Mouse (Mus musculus) small intestine, adult 2 months (tissue): ENCODE measurements around the gene Atp8a2.

Source experiments
- CTCF ChIP-seq: fragments of 200-500 bp; IDR thresholded peaks from 2 replicates; pipeline ENCODE4 v1.5.1; 2012; ENCODE audit warnings: low read depth, mild to moderate bottlenecking, control low read depth, inconsistent platforms, low read length, moderate library complexity, mixed read lengths; ENCODE audit not compliant: insufficient replicate concordance, insufficient read length; ENCODE audit errors: extremely low read depth
- POLR2A ChIP-seq: fragments of 200-500 bp; IDR thresholded peaks from 2 replicates; pipeline ENCODE4 v1.6.1; 2012; ENCODE audit warnings: low read depth, mild to moderate bottlenecking, control low read depth, inconsistent platforms, low read length, moderate library complexity

DNA sequence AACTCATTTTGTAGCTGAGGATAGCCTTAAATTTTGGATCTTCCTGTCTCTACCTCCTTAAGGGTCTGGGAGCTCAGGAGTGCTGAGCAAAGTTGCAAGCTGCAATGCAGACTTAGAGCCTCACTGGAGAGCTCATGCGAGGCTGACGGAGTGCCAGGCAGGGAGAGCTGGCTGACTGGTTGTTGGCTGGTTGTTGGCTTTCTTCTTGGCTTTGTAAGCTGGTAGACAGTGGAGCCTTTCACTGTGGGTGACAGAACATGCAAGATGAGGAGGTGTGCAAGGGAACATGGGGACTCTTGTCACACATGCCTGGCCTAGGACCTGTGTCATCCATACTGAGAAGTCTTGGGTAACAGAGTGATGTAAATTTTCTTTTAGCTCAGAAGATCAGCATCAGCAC lies 473.8 kb downstream of the Atp8a2 start:
- TF ChIP-seq CTCF: no peak
- TF ChIP-seq POLR2A: no peak
